ENCODE assay signal across 14 mouse cellular contexts in genomic region chr11:66882224-66883040, GRCm38 (mm10). TPM values are rescaled to one million over a fixed set of nuclear protein-coding genes. Genes with fewer than 3 reads are reported as not detected.
A peak's percentile ranks its signal among the peaks of the same experiment; 100 is the strongest.
DNase-seq lines count a peak whose midpoint lies in the region; ATAC-seq and TF ChIP-seq lines count a peak whose summit lies in the region.
"Had no signal": no experiment of that assay in that cellular context is flagged by ENCODE, and none has a peak within 500 bp of the region (broad histone marks: within the 10 kb centered on the region; RNA-seq: fewer than 3 reads in every experiment).

No protein-coding gene starts in this region.

- ATAC-seq in heart, embryonic 11.5 days (replicated peaks; ENCODE audit: insufficient number of reproducible peaks, low FRiP score, low TSS enrichment): no peak
- peak; percentile 79; the same call in 1 of the 2 replicates for ATAC-seq in lung, embryonic 15.5 days (ENCODE audit: borderline replicate concordance, extremely low read depth, low FRiP score, low TSS enrichment)
- no peak for ATAC-seq in intestine, postnatal 0 days
- ATAC-seq: CD4-positive, CD25-positive, alpha-beta regulatory T cell, adult 4 months; intestine, embryonic 16.5 days had no signal

- H3K36me3 ChIP-seq in heart, embryonic 11.5 days (ENCODE audit: control insufficient read depth, insufficient read depth, low read length): no peaks in the 10 kb centered on the region
- no peaks in the 10 kb centered on the region for H3K36me3 ChIP-seq in lung, embryonic 15.5 days
- no peaks in the 10 kb centered on the region for H3K36me3 ChIP-seq in intestine, postnatal 0 days (ENCODE audit: control insufficient read depth, insufficient read depth)

- no peak for TF ChIP-seq CTCF in intestine, postnatal 0 days (IDR thresholded peaks at IDR 0.05; ENCODE audit: low read depth)

- H3K4me3 ChIP-seq in heart, embryonic 11.5 days (ENCODE audit: low read depth, low read length): no peak overlapping the region
- H3K4me3 ChIP-seq in lung, embryonic 15.5 days: no peak overlapping the region
- H3K4me3 ChIP-seq in intestine, postnatal 0 days (ENCODE audit: low read depth, low read length): no peak overlapping the region

- no peaks in the 10 kb centered on the region for H3K9me3 ChIP-seq in heart, embryonic 11.5 days (replicated peaks; ENCODE audit: control insufficient read depth, low read length)
- H3K9me3 ChIP-seq in lung, embryonic 15.5 days: no peaks in the 10 kb centered on the region
- no peaks in the 10 kb centered on the region for H3K9me3 ChIP-seq in intestine, postnatal 0 days (ENCODE audit: control insufficient read depth)

- 73% methylated on average over 7 of the region's 7 CpGs for WGBS in heart, embryonic 11.5 days (ENCODE audit: insufficient replicate concordance)
- WGBS in lung, embryonic 15.5 days: 60% methylated on average over 7 of the region's 7 CpGs
- whole genome bisulfite sequencing in intestine, postnatal 0 days: 74% methylated on average over 7 of the region's 7 CpGs

- no peak overlapping the region for H3K9ac ChIP-seq in heart, embryonic 11.5 days (ENCODE audit: low read depth, low read length)
- H3K9ac ChIP-seq in lung, embryonic 15.5 days: no peak overlapping the region
- H3K9ac ChIP-seq in intestine, postnatal 0 days (ENCODE audit: low read depth, low read length): no peak overlapping the region
- H3K9ac ChIP-seq: liver, embryonic 14.5 days had no signal

- H3K27me3 ChIP-seq in heart, embryonic 11.5 days (ENCODE audit: control insufficient read depth, insufficient read depth, low read length): no peaks in the 10 kb centered on the region
- H3K27me3 ChIP-seq in lung, embryonic 15.5 days: no peaks in the 10 kb centered on the region
- no peaks in the 10 kb centered on the region for H3K27me3 ChIP-seq in intestine, postnatal 0 days (replicated peaks; ENCODE audit: control insufficient read depth, insufficient read depth, low read length)

- H3K27ac ChIP-seq in heart, embryonic 11.5 days (ENCODE audit: low read depth, low read length): no peak overlapping the region
- peak overlapping the region; percentile 74 for H3K27ac ChIP-seq in lung, embryonic 15.5 days
- no peak overlapping the region for H3K27ac ChIP-seq in intestine, postnatal 0 days (ENCODE audit: low read depth, low read length)
- H3K27ac ChIP-seq: liver, embryonic 14.5 days had no signal

- no peaks in the 10 kb centered on the region for H3K4me1 ChIP-seq in heart, embryonic 11.5 days (ENCODE audit: control insufficient read depth, insufficient read depth, low read length)
- H3K4me1 ChIP-seq in lung, embryonic 15.5 days: 0 out of 2 replicates have a peak, but pooled peaks cover 4% of the 10 kb centered on the region
- no peaks in the 10 kb centered on the region for H3K4me1 ChIP-seq in intestine, postnatal 0 days (replicated peaks; ENCODE audit: control insufficient read depth, insufficient read depth, low read length)

- H3K4me2 ChIP-seq in heart, embryonic 11.5 days: no peak overlapping the region
- 0 out of 2 replicates have a peak overlapping the region, but pooled peaks have one; percentile 10 for H3K4me2 ChIP-seq in lung, embryonic 15.5 days
- H3K4me2 ChIP-seq in intestine, postnatal 0 days (replicated peaks; ENCODE audit: low read depth): no peak overlapping the region

- peak; percentile 95 for DNase-seq in heart, adult 11 months
- DNase-seq in brain, adult 2 months (ENCODE audit: low read depth, low spot score): peak; percentile 8
- peak; percentile 23 to 46 for DNase-seq in heart, adult 9 months (ENCODE audit: low spot score in 2 of 2)
- DNase-seq in frontal cortex, adult 2 months (ENCODE audit: extremely low spot score in 1 of 2, low spot score in 1 of 2): no peak
- DNase-seq in kidney, postnatal 10 days: no peak
- DNase-seq: cerebellum, adult 11 months; right cerebral cortex, postnatal 4 days; thymus, postnatal 14 days had no signal

RNA-seq across cellular contexts. Expression of gene Pirt, which starts 29.3 kb away (rescaled TPM):
- 10.0 and 10.5 TPM in 2 replicates for polyA plus RNA-seq in heart, embryonic 11.5 days (2014; fragmentation: Nextera tagmentation; extraction: Ambion mirVana)
- 0.73 and 1.3 TPM in 2 replicates for polyA plus RNA-seq in lung, embryonic 15.5 days (2015; fragmentation: Nextera tagmentation; extraction: Ambion mirVana)
- polyA plus RNA-seq in frontal cortex, adult 2 months (2012; rRNA removed): 0.15 and 0.18 TPM in 2 replicates
- polyA plus RNA-seq in intestine, postnatal 0 days (2015; fragmentation: Nextera tagmentation; extraction: Ambion mirVana): 4.0 and 4.7 TPM in 2 replicates
- polyA plus RNA-seq: CD4-positive, CD25-positive, alpha-beta regulatory T cell, adult 4 months; liver, embryonic 14.5 days had no signal

Comparison
In these comparisons a context has a peak if more than half of its experiments do, and no peak if none do; other contexts are left out.
1. DNase-seq: peak in heart, adult 11 months (single experiment), brain, adult 2 months (single experiment) and heart, adult 9 months (2 of 2); none in frontal cortex, adult 2 months (0 of 2) and kidney, postnatal 10 days (single experiment).